11 mouse cellular contexts compared by ENCODE assay signal in the genomic region with DNA sequence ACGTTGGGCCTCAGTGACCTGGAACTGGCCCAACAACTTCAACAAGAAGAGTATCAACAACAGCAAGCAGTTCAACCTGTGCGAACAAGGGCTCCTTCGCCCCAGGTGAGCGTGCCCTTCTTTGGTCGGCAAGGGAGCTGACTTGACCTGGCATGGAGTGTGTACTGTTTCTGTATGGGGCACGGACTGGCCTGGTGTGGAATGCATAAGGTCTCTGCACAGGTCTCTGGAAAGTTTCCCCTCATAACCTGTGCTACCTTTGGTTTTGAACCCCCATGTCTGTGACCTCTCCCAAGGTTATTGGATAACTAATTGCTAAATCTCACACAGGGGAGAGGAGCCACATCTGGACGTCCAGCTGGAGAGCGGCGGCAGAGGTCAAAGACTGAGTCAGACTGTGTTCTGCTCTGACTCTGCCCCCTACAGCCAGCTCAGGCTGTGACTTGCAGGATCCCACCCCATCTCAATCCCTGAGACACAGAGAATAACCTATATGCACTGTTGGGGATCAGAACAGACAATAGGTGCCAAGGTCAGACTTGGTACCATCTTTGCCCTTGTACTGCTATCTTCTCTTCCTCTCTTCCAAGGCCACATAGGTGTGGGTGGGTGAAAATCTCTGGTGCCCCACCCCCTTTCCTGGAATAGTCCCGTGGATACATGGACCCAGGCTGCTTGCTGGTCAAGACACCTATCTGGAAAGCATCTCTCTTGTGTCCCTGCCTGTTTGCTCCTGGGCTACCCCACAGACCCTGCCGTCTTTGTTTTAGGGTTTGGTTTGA. TPM values are rescaled to one million over a fixed set of nuclear protein-coding genes. Genes with fewer than 3 reads are reported as not detected.
A peak's percentile ranks its signal among the peaks of the same experiment; 100 is the strongest.
DNase-seq lines count a peak whose midpoint lies in the region; ATAC-seq lines count a peak whose summit lies in the region.
"Had no signal": no experiment of that assay in that cellular context is flagged by ENCODE, and none has a peak within 500 bp of the region (broad histone marks: within the 10 kb centered on the region; RNA-seq: fewer than 3 reads in every experiment).

No protein-coding gene starts in this region.

- no peaks in the 10 kb centered on the region for H3K9me3 ChIP-seq in liver, embryonic 12.5 days (replicated peaks)
- H3K9me3 ChIP-seq in embryonic facial prominence, embryonic 15.5 days (replicated peaks) = no peaks in the 10 kb centered on the region
- no peaks in the 10 kb centered on the region for H3K9me3 ChIP-seq in limb, embryonic 15.5 days

- H3K4me2 ChIP-seq in liver, embryonic 12.5 days = no peak overlapping the region; the same call in 1 of the 2 replicates
- no peak overlapping the region for H3K4me2 ChIP-seq in embryonic facial prominence, embryonic 15.5 days (replicated peaks)
- H3K4me2 ChIP-seq in limb, embryonic 15.5 days = no peak overlapping the region
- H3K4me2 ChIP-seq: midbrain, embryonic 11.5 days had no signal

- peaks cover 58% of the 10 kb centered on the region for H3K36me3 ChIP-seq in liver, embryonic 12.5 days
- peaks cover 63% of the 10 kb centered on the region for H3K36me3 ChIP-seq in embryonic facial prominence, embryonic 15.5 days
- H3K36me3 ChIP-seq in limb, embryonic 15.5 days = peaks cover 70% of the 10 kb centered on the region

- 77% methylated on average over 11 of the region's 11 CpGs for WGBS in liver, embryonic 12.5 days (ENCODE audit: insufficient replicate concordance)
- 72% methylated on average over 11 of the region's 11 CpGs for WGBS in embryonic facial prominence, embryonic 15.5 days
- 66% methylated on average over 11 of the region's 11 CpGs for WGBS in limb, embryonic 15.5 days

- H3K9ac ChIP-seq in liver, embryonic 12.5 days = peak overlapping the region; percentile 28; the same call in 1 of the 2 replicates
- no peak overlapping the region for H3K9ac ChIP-seq in embryonic facial prominence, embryonic 15.5 days
- H3K9ac ChIP-seq in limb, embryonic 15.5 days = no peak overlapping the region

- no peaks in the 10 kb centered on the region for H3K27me3 ChIP-seq in liver, embryonic 12.5 days (replicated peaks)
- no peaks in the 10 kb centered on the region for H3K27me3 ChIP-seq in embryonic facial prominence, embryonic 15.5 days
- H3K27me3 ChIP-seq in limb, embryonic 15.5 days = no peaks in the 10 kb centered on the region

- peak overlapping the region; percentile 30; the same call in 1 of the 2 replicates for H3K27ac ChIP-seq in liver, embryonic 12.5 days
- H3K27ac ChIP-seq in embryonic facial prominence, embryonic 15.5 days (replicated peaks) = peak overlapping the region; percentile 65; the same call in 1 of the 2 replicates
- no peak overlapping the region for H3K27ac ChIP-seq in limb, embryonic 15.5 days

- DNase-seq in adrenal gland, adult (ENCODE audit: inconsistent age in 2 of 2, low spot score in 1 of 2) = peak; percentile 49 to 79
- DNase-seq in adrenal gland, adult 8-10 months = no peak
- no peak for DNase-seq in liver
- DNase-seq in urinary bladder, postnatal 25 days (ENCODE audit: low spot score) = no peak
- no peak for DNase-seq in right cerebral cortex, adult 18-20 months
- DNase-seq: layer of hippocampus, adult 9-11 months had no signal

- no peak overlapping the region for H3K4me3 ChIP-seq in liver, embryonic 12.5 days
- no peak overlapping the region for H3K4me3 ChIP-seq in embryonic facial prominence, embryonic 15.5 days (replicated peaks)
- H3K4me3 ChIP-seq in limb, embryonic 15.5 days = no peak overlapping the region
- H3K4me3 ChIP-seq: erythroblast, embryonic 14.5 days had no signal

- 0 out of 2 replicates have a peak, but pooled peaks have one; percentile 23 for ATAC-seq in liver, embryonic 12.5 days
- ATAC-seq in embryonic facial prominence, embryonic 15.5 days (ENCODE audit: insufficient number of reproducible peaks, low FRiP score, low TSS enrichment, low read depth) = no peak
- 0 out of 2 replicates have a peak, but pooled peaks have one; percentile 13 for ATAC-seq in limb, embryonic 15.5 days (ENCODE audit: insufficient number of reproducible peaks, low FRiP score, low TSS enrichment, low read depth)

- H3K4me1 ChIP-seq in liver, embryonic 12.5 days = peaks cover 44% of the 10 kb centered on the region
- H3K4me1 ChIP-seq in embryonic facial prominence, embryonic 15.5 days = peaks cover 7% of the 10 kb centered on the region; the same call in 1 of the 2 replicates
- H3K4me1 ChIP-seq in limb, embryonic 15.5 days = peaks cover 15% of the 10 kb centered on the region; the same call in 1 of the 2 replicates

RNA-seq across cellular contexts. Expression of gene Anxa9, which starts 11.5 kb away (rescaled TPM):
- total RNA-seq in adrenal gland, adult 8-10 months (2022) = 1 to 10 TPM; 1.9 to 4.2 (median 3.0) TPM
- 3.1 and 4.6 TPM in 2 replicates for polyA plus RNA-seq in liver, embryonic 12.5 days (2016; fragmentation: Nextera tagmentation; extraction: Ambion mirVana)
- polyA plus RNA-seq in embryonic facial prominence, embryonic 15.5 days (2015; fragmentation: Nextera tagmentation; extraction: Ambion mirVana) = 8.8 and 11.6 TPM in 2 replicates
- 12.5 and 15.1 TPM in 2 replicates for polyA plus RNA-seq in limb, embryonic 15.5 days (2015; fragmentation: Nextera tagmentation; extraction: Ambion mirVana)

RNA-seq across cellular contexts. Expression of gene Prune1, which starts 13.6 kb away (rescaled TPM):
- total RNA-seq in adrenal gland, adult 8-10 months (2022) = 10 to 100 TPM; 26.8 to 34.8 (median 31.7) TPM
- 11.8 and 12.1 TPM in 2 replicates for polyA plus RNA-seq in liver, embryonic 12.5 days (2016; fragmentation: Nextera tagmentation; extraction: Ambion mirVana)
- 26.0 and 26.5 TPM in 2 replicates for polyA plus RNA-seq in embryonic facial prominence, embryonic 15.5 days (2015; fragmentation: Nextera tagmentation; extraction: Ambion mirVana)
- polyA plus RNA-seq in limb, embryonic 15.5 days (2015; fragmentation: Nextera tagmentation; extraction: Ambion mirVana) = 22.7 and 31.6 TPM in 2 replicates

RNA-seq across cellular contexts. Expression of gene Mindy1, which starts 14.4 kb away (rescaled TPM):
- total RNA-seq in adrenal gland, adult 8-10 months (2022) = 100 to 1,000 TPM; 127 to 191 (median 150) TPM
- 18.8 and 22.5 TPM in 2 replicates for polyA plus RNA-seq in liver, embryonic 12.5 days (2016; fragmentation: Nextera tagmentation; extraction: Ambion mirVana)
- polyA plus RNA-seq in embryonic facial prominence, embryonic 15.5 days (2015; fragmentation: Nextera tagmentation; extraction: Ambion mirVana) = 48.1 and 54.0 TPM in 2 replicates
- 49.8 and 53.1 TPM in 2 replicates for polyA plus RNA-seq in limb, embryonic 15.5 days (2015; fragmentation: Nextera tagmentation; extraction: Ambion mirVana)

RNA-seq across cellular contexts. Expression of gene Cers2, which starts 19.1 kb away (rescaled TPM):
- 100 to 1,000 TPM; 211 to 272 (median 241) TPM for total RNA-seq in adrenal gland, adult 8-10 months (2022)
- polyA plus RNA-seq in liver, embryonic 12.5 days (2016; fragmentation: Nextera tagmentation; extraction: Ambion mirVana) = 134 and 135 TPM in 2 replicates
- 146 and 153 TPM in 2 replicates for polyA plus RNA-seq in embryonic facial prominence, embryonic 15.5 days (2015; fragmentation: Nextera tagmentation; extraction: Ambion mirVana)
- polyA plus RNA-seq in limb, embryonic 15.5 days (2015; fragmentation: Nextera tagmentation; extraction: Ambion mirVana) = 154 and 157 TPM in 2 replicates

RNA-seq across cellular contexts. Expression of gene Bnipl, which starts 44.5 kb away (rescaled TPM):
- under 1 TPM in 1 of 4 experiments, not detected in 3; 0.75 TPM for total RNA-seq in adrenal gland, adult 8-10 months (2022)
- not detected in 2 replicates for polyA plus RNA-seq in liver, embryonic 12.5 days (2016; fragmentation: Nextera tagmentation; extraction: Ambion mirVana)
- 10.3 and 10.7 TPM in 2 replicates for polyA plus RNA-seq in embryonic facial prominence, embryonic 15.5 days (2015; fragmentation: Nextera tagmentation; extraction: Ambion mirVana)
- 15.6 and 17.2 TPM in 2 replicates for polyA plus RNA-seq in limb, embryonic 15.5 days (2015; fragmentation: Nextera tagmentation; extraction: Ambion mirVana)
- polyA plus RNA-seq: erythroblast, embryonic 14.5 days had no signal

Comparison
In these comparisons a context has a peak if more than half of its experiments do, and no peak if none do; other contexts are left out.
1. DNase-seq: peak in adrenal gland, adult (2 of 2); none in adrenal gland, adult 8-10 months (single experiment), liver (single experiment), urinary bladder, postnatal 25 days (single experiment) and right cerebral cortex, adult 18-20 months (single experiment).